Mouse (Mus musculus): ENCODE data around the gene Mri1.

GRCm38 (mm10) chr8:84217206-84217605 is 39.9 kb downstream of the Mri1 start:
- no peak for TF ChIP-seq E2F4 (IDR thresholded peaks at IDR 0.05; ENCODE audit: insufficient replicate concordance, low read depth, low read length)
- TF ChIP-seq EP300 (IDR thresholded peaks at IDR 0.05; ENCODE audit: low read length), result no peak
- TF ChIP-seq ZKSCAN1 (IDR thresholded peaks at IDR 0.05; ENCODE audit: borderline replicate concordance, low read depth, low read length), result no peak
- no peak for TF ChIP-seq UBTF (IDR thresholded peaks at IDR 0.05; ENCODE audit: low read depth, low read length)
- no peak for TF ChIP-seq MEF2A (IDR thresholded peaks at IDR 0.05; ENCODE audit: borderline replicate concordance, low read depth, low read length)
- no peak for TF ChIP-seq POLR2A (IDR thresholded peaks at IDR 0.05; ENCODE audit: low read depth, low read length)
- no peak for TF ChIP-seq CTCF (conservative IDR thresholded peaks at IDR 0.05 in 1 of 2, IDR thresholded peaks at IDR 0.05 in 1 of 2; ENCODE audit: low read depth in 2 of 2, low read length in 2 of 2)
- no peak for TF ChIP-seq RAD21 (IDR thresholded peaks at IDR 0.05; ENCODE audit: low read depth, low read length)
- TF ChIP-seq TCF12 (IDR thresholded peaks at IDR 0.05; ENCODE audit: low read depth, low read length), result no peak
- TF ChIP-seq USF2 (conservative IDR thresholded peaks at IDR 0.05; ENCODE audit: low read depth, low read length), result no peak
- no peak for TF ChIP-seq KAT2A (IDR thresholded peaks at IDR 0.05; ENCODE audit: insufficient replicate concordance, low read length)
- TF ChIP-seq TBP (conservative IDR thresholded peaks at IDR 0.05; ENCODE audit: low read depth, low read length), result no peak
- no peak for TF ChIP-seq GABPA (IDR thresholded peaks at IDR 0.05; ENCODE audit: insufficient replicate concordance, low read depth, low read length)
